Mouse (Mus musculus) ovary, postnatal 10 days (tissue): ENCODE results near the gene Josd1.
"Not testable (repeated sequence)": the region's sequence is repeated elsewhere in the genome, so short reads cannot be mapped to it uniquely, and the experiment has no call there.

Experiments used
- DNase-seq: peaks from one replicate; pipeline ENCODE4 v3.0.0; 2022; ENCODE audit warnings: low spot score

Gene Josd1

GRCm38 (mm10) chr15:79692334-79692733 is 4.6 kb upstream of the Josd1 start:
- no peak for DNase-seq

GRCm38 (mm10) chr15:79691023-79691508 is 3.3 kb upstream of the Josd1 start:
- peak; percentile 50 for DNase-seq

- peak; percentile 83 for DNase-seq
Measured at GRCm38 (mm10) chr15:79690426-79691022, 2.8 kb upstream of the Josd1 start, which contains the start of gene Gtpbp1. Gene Gtpbp1, plus strand, starts transcription at chr15:79690845.

GRCm38 (mm10) chr15:79689662-79690425 is 2.1 kb upstream of the Josd1 start:
- DNase-seq, result no peak

- DNase-seq, result no peak
Measured at GRCm38 (mm10) chr15:79688268-79688956, 693 bp upstream of the Josd1 start.

- peak; percentile 53 for DNase-seq
Measured at GRCm38 (mm10) chr15:79687175-79687574, 544 bp downstream of the Josd1 start.

- no peak for DNase-seq
Measured at GRCm38 (mm10) chr15:79686046-79686869, 1.5 kb downstream of the Josd1 start.

GRCm38 (mm10) chr15:79685141-79685641 is 2.5 kb downstream of the Josd1 start:
- no peak for DNase-seq

DNA sequence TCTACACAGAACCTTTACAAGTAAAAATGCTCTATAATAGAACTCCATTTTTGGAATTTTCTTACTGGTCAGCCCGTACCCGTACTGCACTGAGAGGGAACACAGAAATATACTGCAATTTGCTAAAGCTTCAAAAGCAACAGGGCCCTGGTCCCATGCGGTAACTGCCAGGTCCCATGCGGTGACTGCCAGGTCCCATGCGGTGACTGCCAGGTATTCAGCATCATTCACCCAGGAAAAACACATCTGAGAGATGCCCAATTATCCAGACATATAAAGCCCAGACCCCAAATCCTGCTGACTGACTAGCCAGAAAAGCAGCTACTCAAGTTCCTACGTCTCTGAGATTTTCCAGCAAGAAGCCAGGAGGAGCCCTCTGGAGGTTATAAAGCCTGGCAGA is 3.1 kb downstream of the Josd1 start:
- DNase-seq, result no peak

DNA sequence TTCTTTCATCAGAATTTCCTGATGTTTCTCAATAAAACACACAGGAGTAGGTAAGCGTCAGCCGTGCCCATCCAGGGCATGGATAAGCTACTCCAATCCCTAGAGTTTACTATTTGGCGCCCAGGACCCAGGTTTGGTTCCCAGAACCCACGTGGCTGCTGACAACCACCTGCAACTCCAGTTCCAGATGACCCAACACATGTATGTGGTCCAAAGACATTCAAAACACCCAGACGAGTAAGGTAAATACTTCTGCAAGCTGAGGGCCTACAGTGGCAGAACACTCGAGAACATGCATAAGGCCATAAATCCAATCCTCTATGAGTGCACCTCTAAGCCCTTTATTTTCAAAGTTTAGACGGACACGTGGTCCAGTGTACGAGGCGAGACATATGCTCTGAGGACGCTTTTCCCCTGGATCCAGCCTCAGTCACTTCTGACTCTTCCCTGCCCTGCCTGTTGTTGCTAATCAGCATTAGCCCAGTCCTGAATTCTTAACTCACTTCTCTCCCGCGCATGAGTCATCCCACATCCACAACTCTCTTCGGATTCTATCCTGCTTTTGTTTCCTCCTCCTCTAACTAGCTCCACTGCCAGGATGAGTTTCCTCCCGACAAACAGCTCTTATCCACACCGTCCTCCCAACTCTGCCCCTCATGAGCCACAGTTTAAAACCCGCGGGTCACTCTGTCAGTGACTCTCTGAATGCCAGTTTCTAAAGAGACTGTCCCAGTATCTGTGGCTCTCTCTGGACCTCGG is 3.8 kb downstream of the Josd1 start:
- no peak for DNase-seq

DNA sequence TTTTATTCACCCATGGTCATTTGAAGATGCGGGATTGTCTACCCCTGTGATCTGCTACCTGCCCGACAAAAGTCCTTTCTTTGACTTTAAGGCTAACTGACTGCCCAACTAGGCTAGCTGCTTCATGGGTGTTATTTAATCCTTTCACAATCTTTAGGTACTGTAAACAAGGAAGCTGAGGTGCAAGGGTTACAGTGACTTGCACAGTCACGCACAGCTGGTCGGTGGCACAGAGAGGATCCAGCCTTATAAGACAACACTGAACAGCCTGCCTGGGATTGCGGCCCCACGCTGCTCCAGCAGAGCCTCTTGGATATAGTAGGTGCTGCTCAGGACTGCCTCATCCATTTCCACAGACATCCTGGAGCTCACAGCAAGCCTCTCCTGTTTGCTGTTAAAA is 4.6 kb downstream of the Josd1 start:
- DNase-seq, result no peak

DNA sequence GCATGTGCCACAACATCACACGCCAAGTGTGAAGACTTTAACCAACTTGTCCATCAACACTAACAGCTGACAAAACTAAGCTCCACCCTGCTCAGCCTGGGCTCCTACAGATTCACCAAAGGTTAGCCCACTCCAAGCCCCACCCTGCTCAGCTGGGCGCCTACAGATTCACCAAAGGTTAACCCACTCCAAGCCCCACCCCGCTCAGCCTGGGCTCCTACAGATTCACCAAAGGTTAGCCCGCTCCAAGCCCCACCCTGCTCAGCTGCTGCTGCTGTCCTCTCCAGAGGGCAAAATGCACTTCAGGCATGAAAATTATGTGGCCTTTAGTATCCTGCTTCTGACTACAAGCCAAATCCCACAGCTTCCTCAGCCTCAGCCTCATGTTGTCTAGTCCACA is 5.7 kb downstream of the Josd1 start:
- no peak for DNase-seq

- DNase-seq, result no peak
Measured at GRCm38 (mm10) chr15:79677936-79678335, 9.8 kb downstream of the Josd1 start.

GRCm38 (mm10) chr15:79671828-79672348 is 15.8 kb downstream of the Josd1 start:
- not testable (repeated sequence) for DNase-seq

- DNase-seq, result no peak
Measured at GRCm38 (mm10) chr15:79670972-79671299, 16.8 kb downstream of the Josd1 start.

- peak; percentile 49 for DNase-seq
Measured at GRCm38 (mm10) chr15:79670249-79670971, 17.3 kb downstream of the Josd1 start, which contains the start of gene Tomm22. Gene Tomm22, plus strand, starts transcription at chr15:79670861.

GRCm38 (mm10) chr15:79669195-79669594 is 18.5 kb downstream of the Josd1 start:
- DNase-seq, result no peak

GRCm38 (mm10) chr15:79664666-79665065 is 23.1 kb downstream of the Josd1 start:
- DNase-seq, result no peak

DNA sequence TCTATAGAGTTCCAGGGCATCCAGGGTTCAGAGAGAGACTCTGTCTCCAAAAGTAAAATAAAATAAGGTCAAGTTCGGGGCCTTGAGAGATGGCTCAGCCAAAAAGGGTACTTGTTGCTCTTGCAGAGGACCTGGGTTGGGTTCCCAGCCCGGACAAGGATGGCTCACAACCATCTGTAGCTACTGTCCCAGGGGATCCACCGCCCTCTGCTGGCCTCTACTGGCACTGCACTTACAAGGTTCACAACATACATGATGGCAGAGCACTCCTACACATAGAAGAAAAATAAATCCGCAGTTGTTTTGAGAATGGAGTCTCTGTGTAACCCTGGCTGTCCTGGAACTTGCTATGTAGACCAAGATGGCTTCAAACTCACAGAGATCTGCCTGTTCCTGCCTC is 25.9 kb downstream of the Josd1 start:
- no peak for DNase-seq
